Mouse (Mus musculus): Measurements from ENCODE around the gene Mical2. TPM values are rescaled to one million over a fixed set of nuclear protein-coding genes. Genes with fewer than 3 reads are reported as not detected.

Mical2 gene
- total and polyA plus RNA-seq, 3 experiments, result not detected

- H3K27me3 ChIP-seq (ENCODE audit: control insufficient read depth in 1 of 2, insufficient read depth in 2 of 2, low read length in 2 of 2), result no peaks in the 10 kb centered on the region
- H3K4me1 ChIP-seq (ENCODE audit: control insufficient read depth in 1 of 2, insufficient read depth in 2 of 2, low read length in 2 of 2), result no peaks in the 10 kb centered on the region
- no peaks in the 10 kb centered on the region for H3K9me3 ChIP-seq (replicated peaks; ENCODE audit: insufficient read depth, low read length)
- H3K4me3 ChIP-seq (ENCODE audit: control insufficient read depth in 1 of 2, insufficient read depth in 1 of 2, low read depth in 2 of 2, low read length in 2 of 2), result no peak overlapping the region
- no peaks in the 10 kb centered on the region for H3K79me2 ChIP-seq (ENCODE audit: control insufficient read depth, insufficient read depth, low read length, poor library complexity)
- no peaks in the 10 kb centered on the region for H3K36me3 ChIP-seq (ENCODE audit: control insufficient read depth in 1 of 2, insufficient read depth in 2 of 2, low read length in 2 of 2)
- DNase-seq (ENCODE audit: low read depth, low spot score), result no peak
- TF ChIP-seq BHLHE40 (IDR thresholded peaks at IDR 0.05; ENCODE audit: borderline replicate concordance, low read depth, low read length) (no peak), RCOR1 (IDR thresholded peaks at IDR 0.05; ENCODE audit: low read depth, low read length) (no peak), MAFK (IDR thresholded peaks at IDR 0.05; ENCODE audit: borderline replicate concordance, low read depth, low read length) (no peak), TCF12 (IDR thresholded peaks at IDR 0.05; ENCODE audit: low read depth, low read length) (no peak), CHD2 (IDR thresholded peaks at IDR 0.05; ENCODE audit: low read length) (no peak)
- H3K27ac ChIP-seq (ENCODE audit: control insufficient read depth, low read depth, low read length), result no peak overlapping the region
- H3K9ac ChIP-seq (ENCODE audit: control insufficient read depth, low read depth, low read length, poor library complexity, severe bottlenecking), result no peak overlapping the region
Observed at GRCm38 (mm10) chr7:112390937-112391605, 165.4 kb downstream of the Mical2 start.

GRCm38 (mm10) chr7:112397786-112398185 is 172.1 kb downstream of the Mical2 start:
- Histone ChIP-seq H3K27ac (ENCODE audit: control insufficient read depth, low read depth, low read length) (no peak overlapping the region), H3K4me1 (ENCODE audit: control insufficient read depth in 1 of 2, insufficient read depth in 2 of 2, low read length in 2 of 2) (no peaks in the 10 kb centered on the region), H3K79me2 (ENCODE audit: control insufficient read depth, insufficient read depth, low read length, poor library complexity) (no peaks in the 10 kb centered on the region), H3K36me3 (ENCODE audit: control insufficient read depth in 1 of 2, insufficient read depth in 2 of 2, low read length in 2 of 2) (no peaks in the 10 kb centered on the region), H3K27me3 (ENCODE audit: control insufficient read depth in 1 of 2, insufficient read depth in 2 of 2, low read length in 2 of 2) (no peaks in the 10 kb centered on the region; a peak in 1 of 4 replicates), H3K9me3 (replicated peaks; ENCODE audit: insufficient read depth, low read length) (no peaks in the 10 kb centered on the region), H3K4me3 (ENCODE audit: control insufficient read depth in 1 of 2, insufficient read depth in 1 of 2, low read depth in 2 of 2, low read length in 2 of 2) (no peak overlapping the region), H3K9ac (ENCODE audit: control insufficient read depth, low read depth, low read length, poor library complexity, severe bottlenecking) (no peak overlapping the region)
- no peak for DNase-seq (ENCODE audit: low read depth, low spot score)
- TF ChIP-seq SIN3A (IDR thresholded peaks at IDR 0.05; ENCODE audit: low read length), result no peak
- TF ChIP-seq ZNF384 (IDR thresholded peaks at IDR 0.05; ENCODE audit: low read depth, low read length), result no peak
- TF ChIP-seq MEF2A (IDR thresholded peaks at IDR 0.05; ENCODE audit: extremely low read depth, insufficient replicate concordance, low read depth, low read length, poor library complexity, severe bottlenecking), result no peak
- no peak for TF ChIP-seq ZMIZ1 (IDR thresholded peaks at IDR 0.05; ENCODE audit: low read depth, low read length)
- no peak for TF ChIP-seq RCOR1 (IDR thresholded peaks at IDR 0.05; ENCODE audit: low read depth, low read length)
- TF ChIP-seq GABPA (IDR thresholded peaks at IDR 0.05; ENCODE audit: low read depth, low read length), result no peak
- TF ChIP-seq GATA1 (IDR thresholded peaks at IDR 0.05; ENCODE audit: low read depth, low read length), result no peak
- TF ChIP-seq ELF1 (IDR thresholded peaks at IDR 0.05; ENCODE audit: low read depth, low read length), result no peak
- no peak for TF ChIP-seq POLR2AphosphoS5 (IDR thresholded peaks at IDR 0.05; ENCODE audit: borderline replicate concordance, low read depth, low read length)
- TF ChIP-seq MAZ (IDR thresholded peaks at IDR 0.05; ENCODE audit: low read depth, low read length), result no peak
- no peak for TF ChIP-seq CHD2 (IDR thresholded peaks at IDR 0.05; ENCODE audit: low read length)
- TF ChIP-seq KAT2A (conservative IDR thresholded peaks at IDR 0.05; ENCODE audit: low read depth, low read length), result no peak
- no peak for TF ChIP-seq BHLHE40 (IDR thresholded peaks at IDR 0.05; ENCODE audit: borderline replicate concordance, low read depth, low read length)
